Mouse (Mus musculus) urinary bladder, postnatal 25 days (tissue): ENCODE measurements around the gene Necap1.
A peak's percentile ranks its signal among the peaks of the same experiment; 100 is the strongest.

Experiments used
- DNase-seq: peaks from one replicate; pipeline ENCODE4 v3.0.0; 2022; ENCODE audit warnings: low spot score

Gene Necap1

DNA sequence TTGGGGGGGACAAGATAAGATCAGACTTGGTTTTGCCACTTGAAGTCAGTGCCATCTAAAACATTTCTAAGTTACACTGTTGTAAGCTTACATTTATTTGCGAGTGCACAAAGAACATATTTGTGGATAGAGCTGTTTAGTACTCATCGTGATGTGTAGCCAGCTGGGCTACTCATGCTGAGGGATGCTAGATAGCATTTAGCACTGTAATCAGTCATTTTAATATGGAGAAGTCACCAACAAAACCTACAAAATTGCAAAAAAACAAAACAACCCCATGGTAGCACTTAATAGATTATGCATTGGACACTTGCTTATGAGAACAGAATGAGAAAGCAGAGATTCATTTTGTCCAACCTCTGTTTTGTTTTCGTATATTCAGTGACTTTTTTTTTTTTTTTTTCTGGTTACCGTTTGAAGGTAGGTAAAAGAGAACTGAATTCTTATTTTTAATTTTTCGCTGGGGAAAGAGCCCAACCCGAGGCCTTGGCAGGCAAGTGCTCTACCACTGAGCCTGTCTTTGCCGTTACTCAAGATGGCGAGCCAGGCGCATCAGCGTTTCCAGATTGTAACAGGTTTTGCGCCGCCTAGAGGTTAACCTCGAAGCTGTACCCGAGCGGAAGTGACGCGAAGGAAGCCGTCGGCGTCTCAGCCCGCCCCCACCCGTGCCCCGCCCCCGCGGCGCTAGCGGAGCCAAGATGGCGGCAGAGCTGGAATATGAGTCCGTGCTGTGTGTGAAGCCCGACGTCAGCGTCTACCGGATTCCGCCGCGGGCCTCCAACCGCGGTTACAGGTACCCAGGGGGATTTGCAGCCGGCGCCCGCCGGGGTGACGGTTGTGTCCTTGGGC is at the start of gene Necap1:
Gene Necap1 (plus strand): TSS at position 604 of the 849 bp plus-strand sequence.
- DNase-seq, result peak; percentile 98

DNA sequence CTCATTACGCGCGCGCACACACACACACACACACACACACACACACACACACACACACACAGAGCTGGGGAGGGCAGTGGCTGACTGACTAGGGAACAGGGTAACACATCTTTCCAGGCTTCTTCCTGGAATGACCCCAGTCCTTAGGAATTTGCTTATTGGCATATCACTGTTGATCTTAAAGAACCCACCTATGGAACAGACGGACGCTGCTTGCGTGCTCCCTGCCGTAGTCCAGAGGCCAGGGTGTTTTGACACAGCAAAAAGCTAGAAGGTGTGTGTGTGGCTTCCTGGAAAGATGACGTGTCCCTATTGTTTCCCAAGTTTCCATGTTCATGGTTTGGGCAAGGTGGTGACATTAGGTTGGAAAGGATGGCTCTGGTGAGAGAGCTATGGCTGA is 49.1 kb upstream of the Necap1 start:
- DNase-seq, result no peak

DNA sequence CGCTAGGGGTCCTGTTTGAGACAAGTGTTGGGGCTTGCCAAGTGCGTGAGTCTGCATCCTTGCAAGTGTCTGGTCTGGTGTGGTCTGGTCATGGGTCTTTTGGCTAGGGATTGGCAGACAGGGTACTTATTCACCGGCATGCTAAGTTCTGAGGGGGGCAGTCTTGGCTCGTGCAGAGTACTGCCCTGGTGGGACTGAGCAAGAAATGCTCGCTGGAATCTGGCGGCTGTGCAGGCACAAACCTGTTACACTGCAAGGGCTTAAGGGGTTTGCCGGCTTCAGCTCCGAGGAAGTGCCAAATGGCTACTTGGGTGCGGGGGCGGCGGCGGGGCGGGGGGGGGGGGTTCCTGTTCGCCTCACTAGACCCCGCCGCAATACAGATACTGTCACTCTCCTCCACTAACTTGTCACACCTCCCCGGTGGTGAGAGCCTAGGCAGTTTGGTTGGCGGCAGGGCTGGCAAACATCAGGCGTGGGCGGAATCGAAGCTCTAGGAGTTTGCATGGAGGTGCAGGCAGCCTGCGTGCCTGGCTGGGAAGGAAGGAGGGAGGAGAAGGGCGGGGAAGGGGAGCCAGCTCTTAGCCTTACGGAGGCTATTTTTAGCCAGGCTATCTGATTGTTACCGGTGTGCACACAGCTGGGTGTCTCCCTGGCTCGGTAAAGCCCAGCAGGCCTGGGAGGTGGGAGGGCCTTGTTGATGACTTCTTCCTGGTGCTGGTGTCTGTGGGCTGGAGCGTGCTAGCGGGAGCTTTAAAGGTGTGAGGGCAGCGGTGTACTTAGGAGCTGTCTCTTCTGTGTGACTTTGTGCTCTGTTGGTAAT is 48.1 kb upstream of the Necap1 start:
- DNase-seq, result peak; percentile 51

DNA sequence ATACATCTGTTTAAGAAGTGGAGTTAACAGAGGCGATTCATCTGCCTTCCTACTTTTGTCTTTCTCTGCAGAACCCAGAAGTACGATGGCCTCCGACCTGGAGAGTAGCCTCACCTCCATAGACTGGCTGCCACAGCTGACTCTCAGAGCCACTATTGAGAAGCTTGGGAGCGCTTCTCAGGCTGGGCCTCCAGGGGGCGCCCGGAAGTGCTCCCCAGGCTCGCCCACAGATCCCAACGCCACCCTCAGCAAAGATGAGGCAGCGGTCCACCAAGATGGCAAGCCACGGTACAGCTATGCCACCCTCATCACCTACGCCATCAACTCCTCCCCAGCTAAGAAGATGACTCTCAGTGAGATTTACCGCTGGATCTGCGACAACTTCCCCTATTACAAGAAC is 46.2 kb upstream of the Necap1 start:
- no peak for DNase-seq

DNA sequence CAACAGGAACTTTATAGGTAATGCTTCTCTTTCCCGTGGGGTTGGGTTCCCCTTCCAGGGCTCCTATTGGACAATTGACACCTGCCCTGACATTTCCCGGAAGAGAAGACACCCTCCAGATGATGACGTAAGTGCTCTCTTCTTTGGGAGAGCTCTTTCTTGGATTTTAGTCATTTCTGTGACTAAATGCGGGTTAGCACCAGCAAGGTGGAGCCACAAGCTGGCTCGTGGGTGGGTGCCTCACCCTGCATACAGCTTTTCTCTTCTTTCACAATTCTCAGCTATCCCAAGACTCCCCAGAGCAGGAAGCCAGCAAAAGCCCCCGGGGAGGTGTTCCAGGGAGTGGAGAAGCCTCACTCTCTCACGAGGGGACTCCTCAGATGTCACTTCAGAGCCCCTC is 41.4 kb upstream of the Necap1 start:
- no peak for DNase-seq

DNA sequence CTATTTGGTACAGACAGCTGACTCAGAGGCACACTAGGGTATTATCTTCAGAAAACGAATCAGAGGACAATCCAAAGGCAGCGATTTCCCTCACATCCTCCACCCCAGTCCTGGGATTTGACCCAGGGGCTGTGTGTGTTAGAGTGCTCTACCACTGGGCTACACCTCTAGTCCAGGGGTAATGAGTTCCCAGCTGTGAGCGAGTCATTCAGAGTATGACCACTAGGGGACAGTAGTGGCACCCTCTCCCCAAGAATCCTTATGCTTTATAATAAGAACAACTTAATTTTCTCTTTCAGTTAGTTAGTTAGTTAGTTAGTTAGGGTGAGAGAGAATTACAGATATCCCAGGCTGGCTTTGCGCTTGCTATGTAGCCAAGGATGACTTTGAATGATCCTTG is 39.9 kb upstream of the Necap1 start:
- DNase-seq, result peak; percentile 29

DNA sequence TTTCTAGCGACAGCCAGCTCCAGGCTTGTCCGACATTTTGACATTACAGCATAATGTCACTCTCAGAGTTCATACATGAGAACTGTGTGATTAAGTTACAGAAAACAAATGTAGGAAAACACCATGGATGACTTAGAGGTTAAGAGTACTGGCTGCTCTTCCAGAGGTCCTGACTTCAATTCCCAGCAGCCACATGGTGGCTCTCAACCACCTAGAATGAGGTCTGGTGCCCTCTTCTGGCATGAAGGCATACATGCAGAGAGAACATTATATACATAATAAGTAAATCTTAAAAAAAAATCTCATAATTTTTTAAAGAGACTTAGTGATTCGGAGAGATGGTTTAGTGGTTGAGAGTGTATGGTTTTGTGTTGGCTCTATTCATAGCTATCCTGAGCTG is 37.3 kb upstream of the Necap1 start:
- DNase-seq, result no peak

DNA sequence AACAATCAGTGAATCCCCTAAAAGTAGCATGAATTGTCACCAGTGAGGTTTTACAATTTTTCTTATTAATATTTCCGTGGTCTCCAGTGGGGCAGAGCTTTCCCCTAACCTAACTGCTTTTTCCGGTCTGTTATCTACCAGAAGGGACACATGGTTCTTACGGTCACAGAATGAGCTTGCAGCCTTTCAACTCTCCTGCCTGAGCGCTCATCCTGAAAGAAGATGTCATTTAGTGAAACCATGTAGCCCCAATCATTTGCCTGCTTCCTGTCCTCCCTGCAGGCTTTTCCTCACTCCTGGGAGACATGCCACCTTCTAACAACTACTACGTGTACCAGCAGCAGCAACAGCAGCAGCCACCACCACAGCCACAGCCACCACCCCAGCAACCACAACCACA is 36.7 kb upstream of the Necap1 start:
- DNase-seq, result no peak

DNA sequence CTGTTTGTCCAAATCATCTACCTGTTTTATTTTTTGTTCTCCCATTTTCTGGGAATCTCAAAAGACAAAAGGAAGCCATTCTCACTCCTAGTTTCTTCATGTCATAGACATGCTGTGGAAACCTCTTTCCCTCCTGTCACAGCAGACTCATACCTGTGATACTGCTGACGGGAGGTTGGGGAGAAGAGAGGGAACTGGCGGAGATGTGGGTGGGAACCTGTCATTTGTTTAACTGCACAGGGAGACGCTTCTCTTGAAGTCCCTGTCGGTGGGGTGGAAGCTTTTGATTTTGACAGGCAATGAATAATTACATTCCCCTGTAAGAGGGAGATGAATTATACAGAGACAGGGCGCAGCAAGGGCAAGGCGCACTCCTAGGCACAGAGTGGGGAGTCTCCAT is 30.5 kb upstream of the Necap1 start:
- no peak for DNase-seq

DNA sequence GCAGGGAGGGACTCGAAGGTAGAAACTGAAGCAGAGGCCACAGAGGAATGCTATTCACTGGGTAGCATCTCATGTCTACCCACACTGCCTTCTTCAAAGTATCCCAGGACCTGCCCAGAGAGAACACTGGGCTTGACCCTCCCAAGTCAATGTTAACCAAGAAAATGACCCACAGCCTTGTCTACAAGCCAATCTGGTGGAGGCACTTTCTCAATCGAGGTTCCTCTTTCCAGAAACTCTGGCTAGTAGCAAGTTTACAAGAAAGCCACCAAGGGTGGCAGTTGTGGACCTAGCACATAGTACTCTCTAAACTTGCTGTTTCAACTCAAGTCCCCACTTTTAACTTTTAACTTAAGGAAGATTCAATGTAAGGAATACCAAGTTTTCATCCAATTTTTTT is 21.6 kb upstream of the Necap1 start:
- DNase-seq, result no peak

DNA sequence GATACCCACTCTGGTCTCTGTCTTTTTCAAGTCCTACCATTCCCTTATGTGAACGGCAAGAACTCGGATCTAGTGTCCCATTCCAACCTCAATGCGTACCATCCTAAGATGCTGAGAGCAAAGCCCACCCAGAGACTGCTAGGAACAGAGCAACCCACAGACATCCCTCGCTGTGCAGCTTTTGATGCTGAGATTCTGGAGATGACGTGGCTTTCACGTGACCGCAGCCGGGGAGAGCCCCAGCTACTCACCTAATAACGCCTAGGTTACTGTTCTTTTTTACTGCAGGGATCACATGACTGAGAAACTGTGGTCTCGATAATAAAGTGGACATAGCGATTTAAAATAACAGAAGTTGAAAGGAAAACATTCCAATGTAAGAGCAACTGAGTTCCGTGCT is 19.7 kb upstream of the Necap1 start:
- no peak for DNase-seq

DNA sequence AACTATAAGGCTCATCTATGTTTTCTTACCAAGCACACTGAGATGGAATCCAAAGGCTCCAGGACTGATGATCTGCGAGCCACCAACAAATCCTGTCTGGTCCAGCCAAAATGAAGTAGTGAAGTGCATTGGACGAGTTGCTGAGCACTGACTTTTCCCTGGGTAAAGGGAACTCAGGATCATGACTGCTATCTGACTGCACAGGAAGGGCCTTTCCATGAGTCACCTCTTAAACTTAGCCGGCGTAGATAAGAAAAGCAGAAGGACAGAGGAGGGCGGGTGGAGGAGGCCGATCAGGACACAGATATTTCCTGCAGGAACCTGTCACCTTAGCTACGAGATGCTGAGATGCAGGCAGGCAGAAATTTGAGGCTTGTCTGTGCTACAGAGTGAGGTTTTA is 18.3 kb upstream of the Necap1 start, which contains the start of gene C3ar1:
Gene C3ar1 (minus strand): TSS at position 207 of the 400 bp plus-strand sequence.
- no peak for DNase-seq

DNA sequence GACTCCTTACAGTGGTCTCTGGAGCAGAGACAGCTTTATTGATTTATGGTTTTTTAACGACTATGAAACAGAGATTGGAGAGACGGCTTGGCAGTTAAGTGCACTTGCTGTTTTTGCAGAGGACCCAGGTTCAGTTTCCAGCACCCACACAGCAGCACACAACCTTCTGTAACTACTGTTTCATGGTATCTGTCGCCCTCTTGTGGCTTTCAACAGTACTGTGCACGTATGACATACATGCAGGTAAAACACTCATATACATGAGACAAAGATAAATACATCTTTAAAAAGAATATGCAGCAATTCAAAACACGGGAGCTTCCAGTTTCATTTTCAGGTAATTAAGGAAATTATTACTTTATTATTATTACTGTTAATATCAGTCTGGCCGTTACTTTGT is 11.8 kb upstream of the Necap1 start:
- DNase-seq, result no peak

DNA sequence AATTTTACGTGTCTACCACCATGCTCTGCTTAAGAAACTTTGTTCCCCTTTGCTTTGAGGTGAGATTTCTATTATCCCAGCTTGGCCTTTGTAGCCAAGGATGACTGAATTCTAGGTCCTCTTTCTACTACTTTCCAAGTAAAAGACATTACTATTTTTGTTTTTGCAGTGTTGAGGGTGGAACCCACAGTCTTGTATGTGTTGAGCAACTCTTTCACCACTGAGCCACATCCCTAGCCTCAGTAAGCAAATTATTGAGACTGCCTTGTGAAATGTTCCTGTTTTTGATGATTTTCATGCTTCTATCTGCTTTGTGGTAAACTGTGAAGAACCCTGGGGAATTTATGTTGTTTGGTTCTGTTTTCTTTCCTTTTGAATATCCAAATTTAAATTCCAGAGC is 11.4 kb upstream of the Necap1 start:
- DNase-seq, result no peak

DNA sequence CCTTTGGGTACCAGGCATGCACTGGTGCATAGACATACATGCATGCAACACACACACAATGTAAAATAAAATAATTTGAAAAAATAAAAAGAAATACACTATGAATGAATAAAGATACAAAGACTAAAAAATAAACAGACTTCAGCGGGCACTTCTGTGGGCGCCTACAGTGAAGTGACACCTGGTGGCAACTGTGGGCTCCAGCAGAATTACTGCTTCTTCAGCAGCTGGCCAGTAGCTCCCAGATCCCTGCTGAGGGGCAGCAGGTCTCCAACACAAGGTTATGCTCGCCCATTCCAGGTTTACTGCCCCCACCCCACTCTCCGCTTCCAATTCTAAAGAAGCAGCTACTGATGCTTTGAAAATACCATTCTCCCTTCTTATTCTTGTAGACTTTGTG is 6.4 kb upstream of the Necap1 start:
- DNase-seq, result no peak

DNA sequence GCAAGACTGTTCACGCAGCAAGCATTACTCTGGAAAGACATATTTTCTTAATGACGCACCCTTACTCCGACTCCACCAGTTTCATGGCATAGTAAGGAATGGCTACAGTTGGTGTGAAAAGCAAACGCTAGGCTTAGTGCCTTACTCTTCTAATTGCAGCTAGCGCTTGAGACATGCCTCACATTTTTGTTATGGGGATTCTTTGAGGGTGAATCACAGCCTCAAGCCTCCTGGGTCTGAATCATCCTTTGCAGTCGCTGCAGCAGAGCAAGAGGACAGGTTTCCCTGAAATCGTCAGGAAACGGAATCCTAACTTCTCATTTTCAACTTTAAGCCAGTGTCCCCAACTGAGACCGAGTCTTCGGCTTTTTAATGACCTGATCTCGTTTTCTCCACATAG is 4.4 kb upstream of the Necap1 start:
- DNase-seq, result no peak

DNA sequence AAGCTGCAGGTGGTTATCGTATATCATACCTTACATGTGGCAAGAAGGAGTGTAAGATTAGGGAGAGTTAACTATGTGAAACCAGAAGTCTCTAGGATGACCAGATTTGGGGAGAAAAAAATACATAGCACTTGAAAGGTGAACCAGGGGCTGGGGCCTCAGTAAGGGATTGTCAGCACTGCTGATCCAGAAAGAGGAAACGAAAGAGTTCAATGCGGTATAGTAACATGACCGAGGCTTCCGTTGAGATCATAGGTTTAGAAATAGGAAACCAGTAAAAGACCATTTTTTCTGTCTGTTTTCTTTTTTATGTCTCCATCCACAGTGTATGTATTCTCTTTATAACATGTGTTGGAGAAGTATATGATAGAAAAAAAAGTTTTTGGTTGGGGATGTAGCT is 1.5 kb upstream of the Necap1 start:
- no peak for DNase-seq

DNA sequence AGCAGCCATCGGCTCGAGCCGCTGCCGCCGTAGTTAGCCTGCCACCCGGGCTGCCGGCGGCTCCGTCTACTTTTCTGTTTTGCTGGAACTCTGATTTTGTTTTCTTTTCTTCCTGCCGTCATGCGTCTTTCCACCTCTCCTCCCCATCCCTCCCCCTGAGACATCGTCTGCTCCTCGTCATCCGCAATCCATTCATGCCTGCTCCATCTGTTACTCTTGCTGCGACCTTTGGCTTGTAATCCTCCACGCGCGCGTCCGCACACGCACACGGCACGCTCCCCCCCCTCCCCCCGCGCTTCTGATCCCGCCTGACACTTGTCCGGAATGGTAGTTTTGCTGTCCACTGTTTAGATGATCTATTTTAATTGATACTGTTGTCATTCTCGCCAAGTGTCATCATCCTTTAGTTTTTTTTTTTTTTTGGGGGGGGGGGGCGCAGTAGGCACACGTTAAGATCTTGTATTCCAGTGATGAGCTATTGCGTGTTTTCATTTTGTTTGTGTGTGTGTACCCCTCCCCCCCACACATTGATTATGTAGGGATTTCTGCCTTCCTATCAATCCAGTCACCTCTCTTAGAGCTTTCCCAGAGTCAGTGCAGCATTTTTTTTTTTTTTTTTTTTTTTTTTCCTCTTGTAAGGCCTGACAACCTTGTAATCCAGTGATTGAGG is 581 bp downstream of the Necap1 start:
- DNase-seq, result no peak

DNA sequence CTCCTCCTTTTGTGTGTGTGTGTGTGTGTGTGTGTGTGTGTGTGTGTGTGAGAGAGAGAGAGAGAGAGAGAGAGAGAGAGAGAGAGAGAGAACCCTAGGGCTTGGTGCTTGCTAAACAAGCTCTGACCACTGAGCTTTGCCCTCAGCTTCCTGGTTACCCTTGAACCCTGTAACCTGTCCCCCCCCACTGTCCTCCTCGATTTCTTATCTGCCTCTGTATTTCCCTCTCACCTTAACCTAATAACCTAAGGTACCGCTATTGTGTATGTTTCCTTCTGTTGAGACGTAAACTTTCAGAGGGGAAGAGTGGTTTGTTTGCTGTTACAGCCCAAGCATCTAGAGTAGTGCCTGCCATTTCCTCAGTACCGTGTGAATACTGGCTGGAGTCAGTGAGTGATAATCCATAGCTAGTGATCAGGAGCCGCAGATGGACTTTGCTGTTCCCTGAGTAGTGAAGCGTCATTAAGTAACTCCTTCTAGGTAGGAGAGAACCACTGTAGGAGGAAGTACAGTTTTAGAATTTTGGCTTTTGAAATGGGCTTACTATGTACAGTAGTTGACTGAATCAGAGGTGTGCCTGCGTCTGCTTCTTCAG is 5.0 kb downstream of the Necap1 start:
- no peak for DNase-seq

DNA sequence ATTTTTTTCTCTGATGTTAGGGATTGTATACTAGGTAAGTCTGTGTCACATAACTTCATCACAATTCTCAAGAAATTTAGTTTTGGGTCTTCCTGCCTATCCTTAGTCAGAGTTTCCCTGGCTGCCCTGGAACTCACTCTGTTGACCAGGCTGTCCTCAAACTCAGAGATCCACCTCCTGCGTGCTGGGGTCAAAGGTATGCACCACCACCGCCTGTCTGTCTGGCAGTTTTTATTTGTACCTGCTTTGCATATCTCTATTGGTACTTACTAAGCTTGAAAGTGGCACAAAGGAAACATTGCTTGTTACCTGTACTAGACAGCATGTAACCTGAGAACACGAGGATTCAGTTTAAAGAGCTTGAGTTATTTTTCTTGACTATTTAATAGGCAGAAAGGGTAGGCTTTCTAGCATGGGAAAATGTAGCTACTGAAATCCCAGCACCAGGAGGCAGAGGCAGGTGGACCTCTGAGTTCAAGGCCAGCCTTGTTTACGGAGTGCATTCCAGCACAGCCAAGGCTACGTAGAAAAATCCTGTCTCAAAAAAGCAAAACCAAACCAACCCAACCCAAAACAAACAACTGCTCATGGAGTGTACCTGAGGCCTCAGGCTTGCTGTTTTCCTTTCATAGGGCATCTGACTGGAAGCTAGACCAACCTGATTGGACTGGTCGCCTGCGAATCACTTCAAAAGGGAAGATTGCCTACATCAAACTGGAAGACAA is 5.7 kb downstream of the Necap1 start:
- DNase-seq, result no peak

DNA sequence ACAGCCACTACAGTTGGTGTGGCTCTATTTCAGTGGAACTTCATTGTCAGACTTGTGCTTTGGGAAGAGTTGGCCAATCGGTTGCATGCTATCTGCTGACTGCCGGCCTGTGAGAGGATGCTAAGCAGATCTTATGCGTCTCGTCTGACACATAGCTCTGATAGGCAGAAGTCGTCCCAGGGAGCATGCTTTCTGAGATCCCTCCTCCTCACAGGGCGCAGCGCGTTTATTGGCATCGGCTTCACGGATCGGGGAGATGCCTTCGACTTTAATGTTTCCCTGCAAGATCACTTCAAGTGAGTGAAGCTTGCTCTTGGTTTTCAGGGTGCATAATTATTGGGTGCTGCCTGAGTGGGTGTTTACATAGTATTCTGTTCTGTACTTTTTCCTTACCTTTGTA is 7.0 kb downstream of the Necap1 start:
- DNase-seq, result no peak

DNA sequence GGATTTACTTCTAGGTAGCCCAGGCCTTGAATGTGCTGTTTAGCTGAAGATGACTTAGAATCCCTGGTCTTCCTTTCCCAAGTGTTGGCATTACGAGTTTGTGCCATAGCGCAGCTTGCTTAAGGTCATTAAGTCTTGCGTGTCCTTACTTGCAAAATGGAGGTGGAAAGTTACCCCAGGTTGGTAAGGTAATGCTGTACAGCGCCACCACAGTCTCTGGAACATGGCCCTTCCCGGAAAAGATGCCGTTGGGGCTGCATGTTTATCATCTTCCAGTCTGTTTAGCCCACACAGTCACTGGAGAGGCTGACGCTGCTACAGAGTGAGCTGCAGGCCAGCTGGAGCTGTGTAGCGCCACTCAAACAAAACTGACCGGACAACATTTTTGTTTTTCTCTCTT is 9.3 kb downstream of the Necap1 start:
- no peak for DNase-seq
